Mouse (Mus musculus) heart, embryonic 13.5 days (tissue): ENCODE results near the gene Galr3. TPM values are rescaled to one million over a fixed set of nuclear protein-coding genes. Genes with fewer than 3 reads are reported as not detected.

Experiments used
- ATAC-seq: fragments of 200-750 bp; cut with Nextera tagmentation; 2 replicates; pipeline ENCODE4 v1.8.0; 2017; ENCODE audit warnings: moderate TSS enrichment; ENCODE audit not compliant: insufficient number of reproducible peaks, low FRiP score, low TSS enrichment; ENCODE audit errors: extremely low read depth
- H3K27ac ChIP-seq: fragments of 300-500 bp; sonication (generic); replicated peaks from 2 replicates; pipeline ENCODE4 v1.5.1; 2015; ENCODE audit warnings: moderate library complexity, mild to moderate bottlenecking, inconsistent platforms
- H3K27me3 ChIP-seq: fragments of 300-500 bp; sonication (generic); replicated peaks from 2 replicates; pipeline ENCODE4 v1.6.1; 2015; ENCODE audit warnings: mild to moderate bottlenecking, inconsistent platforms
- H3K36me3 ChIP-seq: fragments of 300-500 bp; sonication (generic); 2 replicates; pipeline ENCODE4 v1.6.1; 2015; ENCODE audit warnings: mild to moderate bottlenecking, inconsistent platforms
- H3K4me1 ChIP-seq: fragments of 300-500 bp; sonication (generic); 2 replicates; pipeline ENCODE4 v1.6.1; 2015; ENCODE audit warnings: inconsistent platforms
- H3K4me2 ChIP-seq: fragments of 300-500 bp; sonication (generic); 2 replicates; pipeline ENCODE4 v1.6.1; 2015; ENCODE audit warnings: inconsistent platforms, mild to moderate bottlenecking, moderate library complexity
- H3K4me3 ChIP-seq: fragments of 300-500 bp; sonication (generic); 2 replicates; pipeline ENCODE4 v1.5.1; 2015; ENCODE audit warnings: moderate library complexity, mild to moderate bottlenecking, inconsistent platforms
- H3K9ac ChIP-seq: fragments of 300-500 bp; sonication (generic); 2 replicates; pipeline ENCODE4 v1.6.1; 2015; ENCODE audit warnings: inconsistent platforms, mild to moderate bottlenecking, moderate library complexity
- H3K9me3 ChIP-seq: fragments of 300-500 bp; sonication (generic); 2 replicates; pipeline ENCODE4 v1.6.1; 2016; ENCODE audit warnings: inconsistent platforms
- WGBS: fragments of 180-500 bp; shearing (Covaris S2); methylation state at CpG from one replicate; pipeline ENCODE4 v1.1.7; 2015; ENCODE audit warnings: mixed read lengths; 5-methylcytosine and 5-hydroxymethylcytosine counted together
- polyA plus RNA-seq: library from polyadenylated mRNA; unstranded; fragments of >200 nt; fragmentation: Nextera tagmentation; extraction: Ambion mirVana; gene quantifications from 2 replicates; pipeline ENCODE4 v1.2.1, GENCODE M21; 2015

Galr3 gene
- polyA plus RNA-seq, 1 experiment from 2014 or later, result not detected

- no peaks in the 10 kb centered on the region for H3K9me3 ChIP-seq
- no peaks in the 10 kb centered on the region for H3K27me3 ChIP-seq
- no peak overlapping the region for H3K4me3 ChIP-seq
- no peak overlapping the region for H3K27ac ChIP-seq
- no peak overlapping the region for H3K4me2 ChIP-seq
- no peak overlapping the region for H3K9ac ChIP-seq
- ATAC-seq, result no peak
- H3K36me3 ChIP-seq, result peaks cover 81% of the 10 kb centered on the region
- peaks cover 15% of the 10 kb centered on the region for H3K4me1 ChIP-seq
- WGBS, result 59% methylated on average over 6 of the region's 6 CpGs
These were observed 16.2 kb downstream of the Galr3 start for GRCm38 (mm10) chr15:79057850-79058249.

- Histone ChIP-seq H3K4me1 (peaks cover 24% of the 10 kb centered on the region), H3K9me3 (no peaks in the 10 kb centered on the region), H3K4me2 (peak overlapping the region; percentile 86), H3K4me3 (peak overlapping the region; percentile 80; the same call in 1 of the 2 replicates), H3K27ac (no peak overlapping the region), H3K27me3 (no peaks in the 10 kb centered on the region), H3K9ac (peak overlapping the region; percentile 48; the same call in 1 of the 2 replicates), H3K36me3 (peaks cover 50% of the 10 kb centered on the region)
- WGBS, result 74% methylated on average over 14 of the region's 14 CpGs
- no peak for ATAC-seq
These were observed 19.3 kb downstream of the Galr3 start for GRCm38 (mm10) chr15:79060887-79061565.

GRCm38 (mm10) chr15:79062376-79063159 lies 20.9 kb downstream of the Galr3 start, which contains the start of gene Ankrd54:
Gene Ankrd54, minus strand, starts transcription at chr15:79062893.
- H3K27ac ChIP-seq, result peak within 1 kb of the TSS; percentile 75
- H3K9me3 ChIP-seq, result no peaks in the 10 kb centered on the region
- H3K27me3 ChIP-seq, result no peaks in the 10 kb centered on the region
- peak within 1 kb of the TSS; percentile 92 for H3K9ac ChIP-seq
- WGBS, result under 1% methylated on average over 78 of the region's 80 CpGs
- peaks cover 34% of the 10 kb centered on the region for H3K36me3 ChIP-seq
- peak within 1 kb of the TSS; percentile 86 for H3K4me2 ChIP-seq
- H3K4me1 ChIP-seq, result peaks cover 24% of the 10 kb centered on the region
- H3K4me3 ChIP-seq, result peak within 1 kb of the TSS; percentile 80
- peak; percentile 99 for ATAC-seq

GRCm38 (mm10) chr15:79063160-79063740 lies 21.6 kb downstream of the Galr3 start:
- H3K9me3 ChIP-seq, result no peaks in the 10 kb centered on the region
- H3K4me3 ChIP-seq, result peak overlapping the region; percentile 80
- H3K36me3 ChIP-seq, result peaks cover 27% of the 10 kb centered on the region
- peak overlapping the region; percentile 69 for H3K9ac ChIP-seq
- H3K27me3 ChIP-seq, result no peaks in the 10 kb centered on the region
- ATAC-seq, result no peak
- 9% methylated on average over 14 of the region's 14 CpGs for WGBS
- 0 out of 2 replicates have a peak overlapping the region, but pooled peaks have one; percentile 2 for H3K27ac ChIP-seq
- H3K4me2 ChIP-seq, result peak overlapping the region; percentile 71
- H3K4me1 ChIP-seq, result peaks cover 29% of the 10 kb centered on the region

GRCm38 (mm10) chr15:79065086-79065770 lies 23.5 kb downstream of the Galr3 start:
- no peak for ATAC-seq
- 49% methylated on average over 8 of the region's 8 CpGs for WGBS
- H3K27ac ChIP-seq, result 0 out of 2 replicates have a peak overlapping the region, but pooled peaks have one; percentile 28
- no peaks in the 10 kb centered on the region; the same call in 1 of the 2 replicates for H3K27me3 ChIP-seq
- H3K36me3 ChIP-seq, result peaks cover 8% of the 10 kb centered on the region
- no peak overlapping the region for H3K4me3 ChIP-seq
- H3K9me3 ChIP-seq, result no peaks in the 10 kb centered on the region
- H3K4me1 ChIP-seq, result peaks cover 34% of the 10 kb centered on the region
- H3K4me2 ChIP-seq, result no peak overlapping the region
- H3K9ac ChIP-seq, result no peak overlapping the region

GRCm38 (mm10) chr15:79066276-79066675 lies 24.6 kb downstream of the Galr3 start:
- WGBS, result 55% methylated on average over 2 of the region's 2 CpGs
- no peak overlapping the region for H3K27ac ChIP-seq

GRCm38 (mm10) chr15:79067631-79068030 lies 25.9 kb downstream of the Galr3 start:
- H3K4me1 ChIP-seq, result peaks cover 18% of the 10 kb centered on the region
- no peaks in the 10 kb centered on the region for H3K9me3 ChIP-seq
- WGBS, result 29% methylated on average over 3 of the region's 3 CpGs
- no peak overlapping the region for H3K9ac ChIP-seq
- no peaks in the 10 kb centered on the region; the same call in 1 of the 2 replicates for H3K27me3 ChIP-seq
- H3K36me3 ChIP-seq, result no peaks in the 10 kb centered on the region
- ATAC-seq, result no peak
- H3K4me3 ChIP-seq, result no peak overlapping the region
- H3K4me2 ChIP-seq, result no peak overlapping the region
- peak overlapping the region; percentile 36 for H3K27ac ChIP-seq

More at GRCm38 (mm10) chr15:79066276-79066675, 24.6 kb downstream of the Galr3 start:
- no peaks in the 10 kb centered on the region for H3K36me3 ChIP-seq
- no peak overlapping the region for H3K9ac ChIP-seq
- no peak overlapping the region for H3K4me3 ChIP-seq
- H3K4me1 ChIP-seq, result peaks cover 27% of the 10 kb centered on the region
- H3K4me2 ChIP-seq, result no peak overlapping the region
- no peaks in the 10 kb centered on the region for H3K9me3 ChIP-seq
- H3K27me3 ChIP-seq, result no peaks in the 10 kb centered on the region; the same call in 1 of the 2 replicates
- ATAC-seq, result no peak

- Histone ChIP-seq H3K9me3 (no peaks in the 10 kb centered on the region), H3K36me3 (no peaks in the 10 kb centered on the region), H3K9ac (no peak overlapping the region), H3K27ac (no peak overlapping the region), H3K4me1 (peaks cover 16% of the 10 kb centered on the region), H3K27me3 (no peaks in the 10 kb centered on the region; the same call in 1 of the 2 replicates), H3K4me2 (no peak overlapping the region), H3K4me3 (no peak overlapping the region)
- WGBS, result 61% methylated on average over 3 of the region's 3 CpGs
- ATAC-seq, result no peak
These were observed 26.7 kb downstream of the Galr3 start for GRCm38 (mm10) chr15:79068416-79068815.

- Histone ChIP-seq H3K4me3 (no peak overlapping the region), H3K4me2 (no peak overlapping the region), H3K9me3 (no peaks in the 10 kb centered on the region), H3K4me1 (peaks cover 24% of the 10 kb centered on the region), H3K9ac (no peak overlapping the region), H3K27me3 (no peaks in the 10 kb centered on the region; the same call in 1 of the 2 replicates), H3K27ac (no peak overlapping the region), H3K36me3 (peaks cover 4% of the 10 kb centered on the region)
- 64% methylated on average over 5 of the region's 5 CpGs for WGBS
- no peak for ATAC-seq
These were observed 29.7 kb downstream of the Galr3 start for GRCm38 (mm10) chr15:79071117-79072039.

- Histone ChIP-seq H3K36me3 (peaks cover 28% of the 10 kb centered on the region), H3K27me3 (no peaks in the 10 kb centered on the region; the same call in 1 of the 2 replicates), H3K27ac (no peak overlapping the region), H3K4me3 (no peak overlapping the region), H3K4me2 (no peak overlapping the region), H3K9me3 (no peaks in the 10 kb centered on the region), H3K9ac (no peak overlapping the region), H3K4me1 (peaks cover 20% of the 10 kb centered on the region)
- ATAC-seq, result no peak
These were observed 32.1 kb downstream of the Galr3 start for GRCm38 (mm10) chr15:79073752-79074151.
